Mouse (Mus musculus): ENCODE data around the gene Adcy1.

Adcy1 gene

DNA sequence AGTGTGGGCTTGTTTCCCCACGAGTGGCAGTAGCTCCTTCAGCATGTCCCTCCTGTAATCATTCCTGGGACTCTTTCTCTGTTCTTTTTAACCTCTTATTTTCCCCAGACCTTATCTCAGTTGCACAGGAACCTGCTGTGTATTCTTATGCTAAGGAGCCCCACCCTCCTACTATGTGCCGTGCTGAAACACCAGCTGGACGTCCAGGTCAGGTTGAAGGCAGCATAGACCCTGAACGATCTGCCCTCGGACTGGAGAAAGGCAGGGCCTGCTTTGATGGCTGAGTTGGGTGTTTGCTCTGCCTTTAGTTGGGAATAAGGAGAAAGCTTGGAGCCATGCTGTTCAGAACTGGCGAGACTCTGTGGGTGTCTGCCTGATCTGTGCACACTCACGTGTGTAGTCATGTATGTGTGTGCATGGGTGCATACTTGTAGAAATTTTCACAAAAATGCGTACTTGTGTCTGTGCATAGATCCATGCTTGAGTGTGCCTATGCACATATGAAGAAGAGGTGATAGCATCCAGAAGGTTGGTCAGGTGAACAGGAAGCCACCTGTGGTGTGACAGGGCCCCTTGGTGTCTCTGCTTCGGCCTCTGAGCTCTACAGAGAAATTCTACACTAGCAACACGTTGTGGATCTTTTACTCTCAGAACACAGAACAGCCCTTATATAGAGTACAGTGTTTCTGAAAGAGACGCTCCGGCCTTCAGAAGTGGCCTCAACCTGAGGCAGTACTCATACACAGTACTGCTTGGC lies 5.4 kb downstream of the Adcy1 start:
- DNase-seq (ENCODE audit: low read depth, low spot score) = no peak

DNA sequence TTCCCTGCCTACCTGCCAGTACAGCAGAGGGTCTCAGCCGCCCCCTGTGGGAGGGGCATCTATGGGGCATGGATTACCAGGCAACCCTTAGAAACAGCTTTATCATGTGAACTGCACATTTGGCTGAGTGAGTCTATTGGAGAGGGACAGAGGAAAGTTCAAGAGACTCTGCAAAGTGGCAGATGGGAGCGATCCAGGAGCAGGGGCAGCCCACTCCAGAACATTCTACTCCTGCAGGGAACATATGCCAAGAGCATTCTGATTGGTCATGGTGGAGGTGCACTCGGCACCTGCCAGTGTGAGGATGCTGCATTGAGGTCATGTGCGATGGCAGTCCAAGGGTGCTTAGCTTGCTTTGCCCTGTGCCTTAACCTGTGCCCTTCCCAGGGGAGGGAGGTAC lies 6.5 kb downstream of the Adcy1 start:
- no peak for DNase-seq (ENCODE audit: low read depth, low spot score)

DNA sequence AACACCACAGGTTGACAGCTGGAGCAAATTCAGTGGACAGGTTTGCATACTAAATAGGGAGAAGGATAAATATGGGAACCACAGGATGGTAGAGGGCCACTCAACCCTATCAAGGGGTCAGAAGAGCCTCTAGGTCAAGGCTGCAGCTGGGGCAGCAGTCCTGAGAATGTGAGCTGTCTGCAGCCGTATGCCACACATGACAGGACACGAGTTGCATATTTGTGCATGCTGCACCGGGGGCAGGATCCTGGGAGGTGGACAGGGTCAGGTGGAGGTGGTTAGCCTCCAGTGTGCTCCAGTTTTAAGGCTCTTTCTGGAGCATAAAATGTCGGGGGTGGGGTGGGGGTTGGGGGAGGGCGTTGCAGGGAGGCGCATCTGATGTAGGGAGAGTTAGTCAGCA lies 8.3 kb downstream of the Adcy1 start:
- DNase-seq (ENCODE audit: low read depth, low spot score) = no peak

DNA sequence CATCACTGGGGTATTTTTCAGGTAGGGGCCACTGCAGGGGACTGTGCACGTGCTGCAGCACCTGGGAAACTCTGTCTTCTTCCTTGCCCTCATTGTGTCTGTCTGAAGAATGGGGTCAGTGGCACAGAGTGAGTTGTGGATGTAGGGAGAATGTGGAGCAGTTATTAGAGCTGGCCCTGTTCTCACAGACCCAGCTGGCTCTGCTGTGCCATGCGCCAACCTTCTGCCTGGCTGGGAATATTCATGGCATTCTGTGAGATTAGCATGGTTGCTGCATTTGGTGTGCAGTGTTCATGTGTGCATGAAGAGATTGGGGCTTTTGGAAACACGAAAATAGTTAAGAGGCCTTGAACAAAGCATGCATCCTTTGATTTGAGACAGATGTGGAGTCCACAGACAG lies 10.3 kb downstream of the Adcy1 start:
- no peak for DNase-seq (ENCODE audit: low read depth, low spot score)

DNA sequence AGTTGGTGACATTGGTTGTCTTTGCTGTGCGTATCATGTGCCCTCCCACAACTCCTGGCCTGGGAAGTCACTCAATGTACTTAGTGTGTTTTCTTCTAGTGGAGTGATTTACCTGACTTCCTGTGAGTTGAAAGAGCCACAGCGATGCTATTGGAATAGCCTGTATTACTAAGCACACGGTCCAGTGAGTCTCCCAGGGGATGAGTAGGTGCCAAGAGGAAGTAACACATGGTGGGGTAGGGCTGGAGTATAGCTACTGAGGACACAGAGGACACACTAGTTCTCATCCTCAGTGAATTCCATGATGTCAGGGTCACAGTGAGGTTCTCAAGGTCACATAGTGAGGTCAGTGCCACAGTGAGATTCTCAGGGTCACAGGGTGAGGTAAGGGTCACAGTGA lies 13.2 kb downstream of the Adcy1 start:
- DNase-seq (ENCODE audit: low read depth, low spot score) = no peak

DNA sequence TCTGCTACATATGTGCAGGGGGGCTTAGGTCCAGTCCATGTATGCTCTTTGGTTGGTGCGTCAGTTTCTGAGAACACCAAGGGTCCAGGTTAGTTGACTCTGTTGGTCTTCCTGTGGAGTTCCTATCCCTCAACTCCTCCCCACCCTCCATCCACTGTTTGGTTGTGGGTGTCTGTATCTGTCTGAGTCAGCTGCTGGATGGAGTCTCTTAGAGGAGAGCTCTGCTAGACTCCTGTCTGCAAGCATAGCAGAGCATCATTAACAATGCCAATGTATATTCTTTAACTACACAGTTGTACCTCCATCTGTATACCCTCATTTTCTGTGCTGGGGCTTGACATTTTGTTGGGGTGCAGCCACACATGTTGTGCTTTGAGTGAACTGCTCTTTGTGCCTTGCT lies 18.6 kb downstream of the Adcy1 start:
- DNase-seq (ENCODE audit: low read depth, low spot score) = no peak

DNA sequence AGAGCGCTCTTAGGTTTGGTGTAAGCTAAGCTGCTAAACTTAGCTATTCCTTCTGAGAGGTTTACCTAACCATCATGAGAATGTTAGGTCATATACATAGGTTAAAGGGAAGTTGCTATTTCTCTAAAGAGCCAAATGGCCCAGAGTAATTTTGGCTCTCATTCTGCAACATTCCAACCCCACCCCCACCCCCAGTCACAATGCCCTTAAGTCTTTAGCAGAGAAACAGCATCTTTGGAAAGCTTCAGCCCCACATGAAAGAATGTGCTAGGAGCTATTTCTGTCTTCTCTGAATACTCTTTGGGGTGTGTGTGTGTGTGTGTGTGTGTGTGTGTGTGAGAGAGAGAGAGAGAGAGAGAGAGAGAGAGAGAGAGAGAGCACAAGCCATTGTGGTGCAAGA lies 20.6 kb downstream of the Adcy1 start:
- DNase-seq (ENCODE audit: low read depth, low spot score) = no peak

DNA sequence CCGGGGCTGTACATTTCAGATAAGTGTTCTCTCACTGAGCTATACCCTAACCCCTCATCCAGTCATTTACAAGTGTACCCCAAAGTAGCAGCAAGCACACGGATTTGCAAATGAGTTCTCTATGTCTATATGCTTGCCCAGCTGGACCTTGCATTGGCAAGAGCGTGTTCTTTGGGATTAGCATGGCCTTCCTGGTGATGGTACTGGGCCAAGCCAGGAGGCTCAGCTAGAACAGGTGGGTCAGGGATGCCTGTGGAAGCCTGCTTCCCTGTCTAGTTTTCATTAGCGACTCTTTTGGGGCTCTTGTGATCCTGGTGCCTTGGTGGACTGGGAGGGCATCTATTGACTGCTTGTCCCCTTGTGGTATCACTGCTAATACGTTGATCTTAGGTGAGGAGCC lies 21.9 kb downstream of the Adcy1 start:
- DNase-seq (ENCODE audit: low read depth, low spot score) = no peak

DNA sequence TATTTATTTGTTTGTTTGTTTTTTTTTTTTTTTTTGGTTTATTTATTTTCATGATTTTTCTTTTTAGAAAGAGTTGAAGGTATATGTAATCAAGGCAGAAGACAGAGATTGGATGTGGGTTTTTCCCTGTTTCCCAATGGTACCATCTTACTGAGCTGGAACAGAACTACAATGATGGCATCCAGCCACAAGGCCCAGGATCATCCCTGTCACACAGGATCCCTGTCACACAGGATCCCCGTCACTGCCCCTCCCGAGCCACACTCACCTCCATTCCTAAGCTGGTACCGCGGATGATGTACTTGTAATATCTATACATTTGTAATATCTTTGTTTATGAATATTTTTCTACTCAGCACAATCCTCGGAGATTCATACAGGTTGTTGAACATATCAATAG lies 27.8 kb downstream of the Adcy1 start:
- DNase-seq (ENCODE audit: low read depth, low spot score) = no peak

DNA sequence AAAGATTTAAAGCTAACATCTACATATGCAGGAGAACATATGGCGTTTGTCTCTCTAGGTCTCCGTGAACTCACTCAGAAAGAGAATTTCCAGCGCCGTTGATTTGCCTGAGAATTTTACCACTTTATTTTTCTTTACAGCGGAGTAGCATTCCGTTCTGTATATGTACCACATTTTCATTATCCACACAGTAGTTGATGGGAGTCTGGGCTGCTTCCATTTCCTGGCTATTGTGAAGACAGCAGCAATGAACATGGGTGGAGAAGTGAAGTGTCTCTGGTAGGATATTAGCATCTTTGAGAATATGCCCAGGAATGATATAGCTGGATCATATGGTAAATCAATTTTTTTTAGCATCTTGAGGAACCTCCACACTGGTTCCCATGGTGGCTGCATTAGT lies 31.6 kb downstream of the Adcy1 start:
- no peak for DNase-seq (ENCODE audit: low read depth, low spot score)

DNA sequence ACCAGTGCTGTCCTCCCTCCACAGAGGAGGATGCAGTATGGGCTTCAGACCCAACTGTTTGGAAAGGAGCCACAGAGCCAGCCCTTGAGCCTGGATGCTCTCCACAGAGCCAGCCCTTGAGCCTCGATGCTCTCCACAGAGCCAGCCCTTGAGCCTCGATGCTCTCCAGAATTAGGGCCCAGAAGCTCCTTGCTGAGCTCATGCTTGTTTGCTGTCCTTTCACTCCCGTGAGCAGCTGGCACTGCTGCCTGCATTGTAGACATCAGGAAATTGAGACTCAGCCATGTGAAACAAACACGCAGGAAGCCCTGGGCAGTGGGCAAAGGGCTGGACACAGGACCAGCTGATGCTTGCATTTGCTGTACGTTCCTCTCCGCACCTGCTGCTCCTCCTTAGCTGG lies 38.4 kb downstream of the Adcy1 start:
- DNase-seq (ENCODE audit: low read depth, low spot score) = no peak

DNA sequence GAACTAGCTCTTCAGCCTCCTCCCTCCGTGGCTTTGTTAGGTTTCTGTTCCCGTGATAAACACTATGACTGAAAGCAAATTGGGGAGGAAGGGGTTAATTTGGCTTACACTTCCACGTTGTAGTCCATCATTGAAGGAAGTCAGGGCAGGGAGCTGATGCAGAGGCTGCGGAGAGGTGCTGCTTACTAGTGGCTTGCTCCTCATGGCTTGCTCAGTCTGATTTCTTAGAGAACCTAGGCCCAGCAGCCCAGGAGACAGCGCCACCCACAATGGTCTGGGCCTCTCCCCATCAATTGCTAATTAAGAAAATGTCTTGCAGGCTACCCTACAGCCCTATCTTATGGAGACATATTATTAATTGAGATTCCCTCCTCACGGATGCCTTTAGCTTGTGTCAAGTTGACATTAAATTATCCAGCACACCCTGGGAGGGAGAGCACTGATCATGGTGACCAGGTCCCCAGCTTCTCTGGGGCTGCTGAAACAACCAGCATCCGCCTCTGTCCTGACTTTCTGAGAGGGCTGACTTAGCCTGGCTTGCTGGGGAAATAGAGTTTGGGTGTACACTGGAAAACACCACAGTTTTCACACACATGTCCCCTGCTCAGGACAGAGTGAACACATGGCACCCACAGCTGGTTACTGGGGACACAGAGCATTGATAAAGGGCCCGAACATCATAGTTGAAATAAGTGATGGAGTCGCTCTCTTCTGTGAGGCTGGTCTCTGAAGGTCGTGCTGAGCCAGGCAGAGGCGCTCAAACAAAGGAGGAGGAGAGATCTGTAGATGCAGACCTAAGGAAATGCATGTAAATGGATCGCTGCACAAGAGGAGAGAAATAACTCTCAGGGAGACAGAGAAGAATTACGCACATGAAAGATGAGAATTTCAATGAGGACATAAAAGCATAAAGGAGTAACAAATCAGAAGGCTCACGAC lies 39.2 kb downstream of the Adcy1 start:
- DNase-seq (ENCODE audit: low read depth, low spot score) = no peak

DNA sequence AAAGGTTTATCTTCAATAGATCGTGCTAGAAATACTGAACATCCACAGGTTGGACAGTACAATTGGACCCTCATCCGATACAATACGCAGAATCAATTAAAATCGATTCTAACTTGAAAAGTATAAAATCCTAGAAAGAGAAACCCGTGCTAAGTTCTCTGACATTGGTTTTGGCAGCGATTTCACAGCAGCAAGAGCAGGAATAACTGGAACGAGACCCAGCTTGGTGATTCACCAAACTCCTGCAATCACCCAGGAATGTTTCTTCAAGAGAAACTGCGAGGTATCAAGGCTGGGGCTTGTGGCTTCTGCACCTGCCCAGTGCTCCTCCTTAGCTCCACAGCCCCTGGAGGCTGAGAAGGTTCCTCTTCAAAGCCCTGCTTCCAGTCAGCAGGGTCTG lies 42.0 kb downstream of the Adcy1 start:
- no peak for DNase-seq (ENCODE audit: low read depth, low spot score)

DNA sequence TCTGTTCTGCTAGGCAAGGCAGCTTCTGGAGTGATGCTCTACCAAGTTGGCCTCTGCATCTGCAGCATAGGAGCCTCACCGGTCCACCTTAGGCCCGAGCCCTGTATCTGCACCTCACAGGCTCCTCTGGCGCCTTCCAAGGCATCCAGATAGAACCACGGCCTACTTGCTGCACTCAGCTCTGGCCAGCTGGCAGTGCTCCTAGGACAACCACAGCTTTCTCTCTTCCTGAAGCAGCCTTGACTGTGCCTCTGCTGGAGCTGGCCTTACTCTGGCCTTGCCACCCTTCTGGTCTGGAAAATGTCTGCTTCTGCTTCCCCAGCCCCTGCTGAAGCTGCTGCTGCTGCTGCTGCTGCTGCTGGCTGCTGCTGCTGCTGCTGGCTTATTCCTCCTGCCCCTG lies 45.8 kb downstream of the Adcy1 start:
- DNase-seq (ENCODE audit: low read depth, low spot score) = no peak

DNA sequence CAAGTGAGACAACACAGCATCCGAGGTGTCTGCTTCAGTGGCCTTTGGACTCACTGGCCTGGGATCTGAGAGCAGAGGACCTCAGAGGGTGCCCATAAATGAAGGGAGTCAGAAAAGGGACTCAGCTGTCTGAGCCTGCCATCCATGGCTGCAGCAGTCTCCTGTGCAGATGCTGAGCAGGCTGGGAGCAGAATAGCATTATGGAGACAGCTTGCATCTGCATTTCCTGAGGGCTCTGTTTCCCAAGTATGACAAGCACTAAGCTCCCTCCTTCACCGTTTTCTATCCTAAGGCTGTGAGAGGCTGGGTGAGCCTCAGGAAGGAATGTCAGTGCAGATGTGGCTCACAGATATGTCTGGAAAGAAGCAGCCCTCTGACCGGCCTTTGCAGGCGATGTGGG lies 49.8 kb downstream of the Adcy1 start:
- no peak for DNase-seq (ENCODE audit: low read depth, low spot score)

DNA sequence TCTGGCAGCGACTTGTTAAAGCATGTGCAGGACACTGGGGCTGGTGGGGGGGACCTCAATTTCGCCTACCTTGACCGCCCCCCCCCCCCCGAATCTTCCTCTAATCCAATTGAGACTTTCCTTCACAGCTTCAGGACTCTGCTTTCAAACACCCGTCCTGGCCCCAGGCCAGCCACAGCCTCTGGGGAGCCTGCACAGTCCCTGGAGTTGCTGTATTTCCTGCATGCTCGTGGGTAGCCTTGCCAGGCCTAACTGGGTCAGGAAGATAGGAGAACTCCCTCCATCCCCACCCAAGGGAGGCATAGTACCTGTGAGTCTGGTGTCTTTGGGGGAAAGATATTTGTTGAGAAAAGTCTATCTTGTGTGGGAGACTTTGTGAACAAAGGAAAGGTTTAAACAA lies 50.4 kb downstream of the Adcy1 start:
- DNase-seq (ENCODE audit: low read depth, low spot score) = no peak

DNA sequence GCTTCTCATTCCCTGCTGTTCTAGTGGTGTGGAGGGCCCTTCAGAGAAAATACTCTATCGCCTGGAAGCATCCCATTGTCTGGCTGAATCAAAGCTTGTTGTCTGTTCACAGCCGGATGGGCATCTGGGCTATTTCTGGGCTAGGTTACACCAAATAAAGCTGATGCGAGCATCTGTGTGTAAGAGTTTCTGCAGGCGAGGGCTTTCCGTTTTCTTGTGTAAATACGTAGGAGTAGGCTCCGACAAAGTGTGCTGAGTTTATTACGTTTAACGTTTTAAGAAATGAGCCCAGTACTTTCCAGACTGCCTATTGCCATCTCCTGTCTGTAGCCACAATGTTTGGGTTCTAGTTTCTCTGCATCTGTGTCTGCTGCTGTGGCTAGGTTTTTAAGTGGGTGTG lies 51.0 kb downstream of the Adcy1 start:
- no peak for DNase-seq (ENCODE audit: low read depth, low spot score)

DNA sequence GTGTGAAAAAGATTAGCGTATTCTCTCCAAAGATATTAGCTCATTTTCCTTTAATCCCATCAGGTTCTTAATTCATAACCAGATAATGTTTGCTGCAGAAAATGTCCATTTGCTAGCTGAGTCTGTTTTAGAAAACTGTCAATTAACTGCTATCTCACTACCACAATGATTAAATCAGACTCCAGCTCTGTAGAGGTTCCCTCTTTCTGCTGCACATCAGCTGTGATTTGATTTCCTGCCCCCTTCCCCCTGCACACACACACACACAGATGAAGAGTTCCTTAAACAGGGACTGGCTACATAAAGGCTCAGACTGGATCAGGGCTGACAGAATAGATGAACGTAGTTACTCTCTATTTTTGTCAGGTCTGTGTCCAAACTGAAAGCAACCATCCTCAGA lies 53.4 kb downstream of the Adcy1 start:
- no peak for DNase-seq (ENCODE audit: low read depth, low spot score)

DNA sequence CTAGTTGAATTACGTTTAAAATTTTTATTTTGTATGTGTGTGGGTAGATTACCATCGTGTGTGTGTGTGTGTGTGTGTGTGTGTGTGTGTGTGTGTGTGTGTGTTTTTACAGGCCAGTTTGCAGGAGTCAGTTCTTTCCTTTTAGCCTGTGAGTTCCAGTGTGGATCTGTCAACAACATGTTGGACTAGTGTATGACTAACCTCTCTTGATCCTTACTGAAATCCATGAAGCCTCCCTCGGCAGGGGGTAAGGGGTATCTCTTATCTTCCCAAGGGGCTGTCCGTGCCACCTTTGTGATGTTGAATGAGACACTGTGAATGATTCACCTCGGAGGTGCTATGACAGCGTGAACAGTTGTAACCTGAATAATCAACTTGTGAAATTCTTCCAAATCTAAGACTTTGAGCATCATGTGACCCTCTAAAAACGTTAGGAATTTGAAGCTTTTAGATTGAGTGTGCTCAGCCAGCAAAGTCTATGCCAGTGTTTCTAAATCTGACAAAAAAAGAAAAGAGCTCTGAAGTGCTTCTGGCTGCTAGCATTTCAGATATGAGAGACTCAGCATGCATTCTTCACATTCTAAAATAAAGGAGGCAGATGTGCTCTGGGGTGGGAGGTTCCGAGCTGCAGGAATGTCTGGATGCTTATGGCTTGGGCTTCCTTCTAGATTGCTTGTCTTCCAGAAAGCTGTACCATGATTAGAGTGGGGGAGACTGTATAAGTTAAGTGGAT lies 66.2 kb downstream of the Adcy1 start:
- DNase-seq (ENCODE audit: low read depth, low spot score) = no peak

DNA sequence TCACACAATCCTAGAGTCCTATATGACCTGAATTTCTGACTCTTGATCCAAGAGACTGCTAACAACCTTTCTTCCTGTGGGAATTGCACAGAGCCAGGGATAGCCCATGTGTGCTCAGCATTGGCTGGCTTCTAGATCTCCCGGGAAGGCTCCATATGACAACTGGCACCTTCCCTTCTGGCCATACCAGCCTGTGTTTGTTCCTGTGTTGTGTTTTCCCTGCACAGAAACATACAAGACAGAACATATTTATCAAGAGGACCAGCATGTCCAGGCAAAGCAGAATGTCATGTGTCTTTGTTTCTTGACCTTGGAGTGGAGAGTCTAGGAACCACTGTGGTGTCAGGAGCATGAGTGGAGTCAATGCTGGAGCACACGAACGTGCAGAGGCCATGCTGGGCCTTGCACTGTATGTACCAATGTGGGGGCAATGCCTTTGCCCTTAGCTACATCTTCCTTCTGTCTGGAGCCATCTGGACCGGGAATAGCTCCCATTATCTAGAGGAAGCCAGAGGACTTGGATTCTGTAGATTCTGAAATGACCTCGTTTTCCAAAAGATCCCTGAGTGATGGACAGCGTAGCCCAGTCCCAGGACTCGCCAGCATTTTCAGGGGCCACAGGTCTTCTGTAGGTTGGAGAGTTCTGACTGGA lies 69.6 kb downstream of the Adcy1 start:
- no peak for DNase-seq (ENCODE audit: low read depth, low spot score)

DNA sequence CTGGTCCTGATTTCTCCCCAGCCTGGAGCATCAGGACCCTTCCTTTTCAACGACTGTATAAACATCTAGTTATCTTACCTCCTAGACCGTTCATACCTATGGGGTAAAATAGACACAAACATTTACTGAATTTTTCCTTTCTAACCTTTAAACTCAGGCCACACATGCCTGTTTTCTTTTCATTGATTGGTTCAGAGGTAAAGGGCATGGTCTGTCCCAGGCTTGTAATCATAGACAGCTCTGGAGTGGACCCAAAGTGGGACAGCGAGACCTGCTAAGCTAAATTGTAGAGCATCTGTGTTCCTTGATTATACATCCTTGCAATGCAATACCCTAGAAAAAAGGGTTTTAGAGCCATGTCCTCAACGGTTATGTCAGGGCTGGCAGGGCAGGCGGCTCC lies 70.4 kb downstream of the Adcy1 start:
- DNase-seq (ENCODE audit: low read depth, low spot score) = no peak

DNA sequence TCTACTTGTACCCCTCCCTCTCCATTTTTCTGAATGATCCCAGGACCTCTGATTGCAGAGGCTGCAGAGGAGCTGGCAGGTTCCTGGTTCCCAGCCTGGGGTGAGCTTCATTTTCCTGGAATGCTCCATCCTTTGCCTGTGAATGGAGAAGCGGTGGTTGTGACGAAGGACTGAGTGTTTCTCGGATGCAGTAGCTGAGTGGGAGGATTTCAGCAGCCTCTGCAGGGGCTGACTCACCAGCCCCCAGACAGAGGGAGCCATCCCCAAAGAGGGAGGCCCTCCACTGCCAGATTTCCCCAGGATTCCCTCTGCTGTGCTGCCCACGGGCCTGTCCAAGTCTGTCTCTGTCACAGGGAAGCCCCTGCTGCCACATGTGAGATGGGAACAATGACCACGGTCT lies 71.0 kb downstream of the Adcy1 start:
- no peak for DNase-seq (ENCODE audit: low read depth, low spot score)
